Mouse (Mus musculus): ENCODE results near the gene Tas2r122. TPM values are rescaled to one million over a fixed set of nuclear protein-coding genes. Genes with fewer than 3 reads are reported as not detected.
"Not testable (repeated sequence)": the region's sequence is repeated elsewhere in the genome, so short reads cannot be mapped to it uniquely, and the experiment has no call there.

The Tas2r122 gene
- not detected in 2 replicates for polyA plus RNA-seq (2015; fragmentation: Nextera tagmentation; extraction: Ambion mirVana)

DNA sequence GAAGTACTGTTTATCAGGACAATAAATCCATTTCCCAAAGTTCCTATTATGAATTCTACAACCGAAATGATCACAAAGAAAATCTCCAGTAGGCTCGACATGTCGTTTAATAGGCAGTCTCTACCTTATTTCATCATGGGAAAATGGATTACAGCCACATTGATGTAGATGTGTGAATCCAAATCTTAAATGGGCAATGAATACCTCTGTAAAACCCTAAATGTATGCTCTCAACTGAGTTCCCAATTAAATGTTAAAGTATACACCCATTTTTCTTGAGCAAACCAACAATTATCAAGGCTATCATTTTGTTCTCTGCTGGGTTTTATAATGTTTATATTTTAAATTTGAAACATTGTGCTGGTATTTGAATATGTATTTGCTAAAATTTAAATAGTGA lies at the start of gene Tas2r122:
Gene Tas2r122, minus strand, starts transcription at position 101 of the 400 bp plus-strand sequence.
- 78% methylated on average over 3 of the region's 3 CpGs for WGBS
- Histone ChIP-seq H3K4me1 (no peaks in the 10 kb centered on the region), H3K9me3 (replicated peaks) (no peaks in the 10 kb centered on the region), H3K36me3 (no peaks in the 10 kb centered on the region), H3K9ac (no peak within 1 kb of the TSS), H3K27me3 (no peaks in the 10 kb centered on the region), H3K27ac (replicated peaks) (no peak within 1 kb of the TSS), H3K4me2 (replicated peaks) (no peak within 1 kb of the TSS), H3K4me3 (replicated peaks) (no peak within 1 kb of the TSS)
- ATAC-seq (ENCODE audit: insufficient number of reproducible peaks, low FRiP score, low TSS enrichment, low read depth): no peak

DNA sequence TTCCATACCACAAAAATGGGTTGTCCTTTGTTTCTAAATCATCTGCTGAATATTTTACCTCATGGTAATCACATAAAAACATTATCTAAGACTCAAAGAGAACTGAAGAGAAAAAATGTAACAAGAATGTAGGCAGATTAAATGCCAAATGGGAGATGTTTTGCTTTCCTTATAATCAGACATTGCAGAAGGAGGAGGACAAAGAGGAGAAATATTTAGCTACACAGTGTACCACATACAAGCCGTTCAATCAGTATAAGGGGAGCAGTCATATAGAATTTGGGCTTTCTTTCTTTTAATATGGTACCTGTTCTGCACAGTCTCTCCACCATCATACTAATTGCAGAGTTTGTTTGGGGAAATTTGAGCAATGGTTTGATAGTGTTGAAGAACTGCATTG lies 42.7 kb upstream of the Tas2r122 start, which contains the start of gene Tas2r124:
Gene Tas2r124, plus strand, starts transcription at position 301 of the 400 bp plus-strand sequence.
- Histone ChIP-seq H3K4me1 (no peaks in the 10 kb centered on the region), H3K4me3 (replicated peaks) (no peak within 1 kb of the TSS), H3K36me3 (no peaks in the 10 kb centered on the region), H3K9ac (no peak within 1 kb of the TSS), H3K27me3 (no peaks in the 10 kb centered on the region), H3K9me3 (replicated peaks) (no peaks in the 10 kb centered on the region), H3K4me2 (replicated peaks) (no peak within 1 kb of the TSS), H3K27ac (replicated peaks) (no peak within 1 kb of the TSS)
- ATAC-seq (ENCODE audit: insufficient number of reproducible peaks, low FRiP score, low TSS enrichment, low read depth): no peak
- 84% methylated on average over 1 of the region's 1 CpGs for WGBS

- Histone ChIP-seq H3K4me2 (replicated peaks) (no peak overlapping the region), H3K27me3 (no peaks in the 10 kb centered on the region), H3K27ac (replicated peaks) (no peak overlapping the region), H3K4me1 (no peaks in the 10 kb centered on the region), H3K36me3 (no peaks in the 10 kb centered on the region), H3K9ac (no peak overlapping the region), H3K4me3 (replicated peaks) (no peak overlapping the region), H3K9me3 (replicated peaks) (no peaks in the 10 kb centered on the region)
- WGBS: 91% methylated on average over 2 of the region's 2 CpGs
- ATAC-seq (ENCODE audit: insufficient number of reproducible peaks, low FRiP score, low TSS enrichment, low read depth): no peak
Measured at GRCm38 (mm10) chr6:132750206-132750605, 38.5 kb upstream of the Tas2r122 start.

DNA sequence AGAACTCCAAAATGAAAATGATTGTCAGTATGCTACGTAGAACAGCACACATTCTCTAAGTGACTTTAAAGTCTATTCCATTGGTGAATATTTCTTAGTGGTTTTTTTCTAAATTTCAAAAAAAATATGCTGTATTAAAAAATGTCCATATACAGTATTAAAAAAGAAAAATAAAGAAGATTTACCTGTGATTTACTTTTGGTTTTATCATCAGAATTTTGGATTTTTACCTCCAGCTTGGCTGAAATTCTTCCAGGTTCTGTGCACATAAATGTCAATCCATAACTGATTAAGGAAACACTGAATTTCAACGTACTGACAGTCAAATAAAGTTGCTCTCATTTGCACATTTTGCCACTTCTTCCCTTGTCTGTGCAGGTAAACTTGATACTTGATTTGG lies 26.2 kb upstream of the Tas2r122 start, which contains the start of gene Tas2r115:
Gene Tas2r115, minus strand, starts transcription at position 101 of the 400 bp plus-strand sequence.
- Histone ChIP-seq H3K4me3 (replicated peaks) (no peak within 1 kb of the TSS), H3K36me3 (no peaks in the 10 kb centered on the region), H3K4me2 (replicated peaks) (no peak within 1 kb of the TSS), H3K27me3 (no peaks in the 10 kb centered on the region), H3K4me1 (no peaks in the 10 kb centered on the region), H3K9me3 (replicated peaks) (no peaks in the 10 kb centered on the region), H3K9ac (no peak within 1 kb of the TSS), H3K27ac (replicated peaks) (no peak within 1 kb of the TSS)
- ATAC-seq (ENCODE audit: insufficient number of reproducible peaks, low FRiP score, low TSS enrichment, low read depth): no peak
- 61% methylated on average over 2 of the region's 2 CpGs for WGBS

- Histone ChIP-seq H3K27ac (replicated peaks) (no peak within 1 kb of the TSS), H3K9ac (no peak within 1 kb of the TSS), H3K4me2 (replicated peaks) (no peak within 1 kb of the TSS), H3K36me3 (no peaks in the 10 kb centered on the region), H3K4me1 (no peaks in the 10 kb centered on the region), H3K4me3 (replicated peaks) (no peak within 1 kb of the TSS), H3K27me3 (no peaks in the 10 kb centered on the region), H3K9me3 (replicated peaks) (no peaks in the 10 kb centered on the region)
- ATAC-seq (ENCODE audit: insufficient number of reproducible peaks, low FRiP score, low TSS enrichment, low read depth): no peak
- WGBS: 83% methylated on average over 1 of the region's 1 CpGs
Measured at GRCm38 (mm10) chr6:132700907-132701306, 10.8 kb downstream of the Tas2r122 start, which contains the start of gene Tas2r121. Gene Tas2r121, minus strand, starts transcription at chr6:132701007.

DNA sequence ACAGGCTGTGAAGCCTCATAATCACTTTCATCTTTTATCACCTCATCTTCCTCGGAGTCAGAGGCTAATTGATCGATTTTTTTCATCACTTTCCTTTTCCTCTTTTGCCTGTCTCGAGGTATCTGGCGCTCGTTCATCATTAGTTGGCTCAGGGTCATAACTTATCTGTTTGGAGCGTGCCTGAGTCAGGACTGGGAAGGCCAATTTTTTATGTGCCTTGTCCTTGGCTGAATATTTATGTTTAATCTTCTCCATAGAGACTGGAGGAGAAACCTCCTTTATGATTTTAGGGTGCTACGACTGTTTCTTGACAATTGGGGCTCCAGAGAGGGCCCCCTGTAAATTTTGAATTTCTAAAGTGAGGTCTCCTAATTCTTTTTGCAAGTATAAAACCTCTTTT lies 20.1 kb downstream of the Tas2r122 start:
- H3K4me2 ChIP-seq (replicated peaks); ATAC-seq (ENCODE audit: insufficient number of reproducible peaks, low FRiP score, low TSS enrichment, low read depth); H3K36me3 ChIP-seq; H3K9ac ChIP-seq; H3K27ac ChIP-seq (replicated peaks); H3K4me1 ChIP-seq; H3K27me3 ChIP-seq; H3K4me3 ChIP-seq (replicated peaks); H3K9me3 ChIP-seq (replicated peaks): not testable (repeated sequence)
- WGBS: 81% methylated on average over 7 of the region's 7 CpGs

Other genes starting within 250 kb of the Tas2r122 start
- not detected in 2 replicates for gene Prh1, start 142.1 kb downstream of the Tas2r122 start, polyA plus RNA-seq (2015; fragmentation: Nextera tagmentation; extraction: Ambion mirVana)
- gene Prp2, start 116.0 kb downstream of the Tas2r122 start, polyA plus RNA-seq (2015; fragmentation: Nextera tagmentation; extraction: Ambion mirVana): not detected in 2 replicates
- not detected in 2 replicates for gene A630073D07Rik, start 60.4 kb downstream of the Tas2r122 start, polyA plus RNA-seq (2015; fragmentation: Nextera tagmentation; extraction: Ambion mirVana)
- gene Tas2r120, start 55.0 kb downstream of the Tas2r122 start, polyA plus RNA-seq (2015; fragmentation: Nextera tagmentation; extraction: Ambion mirVana): not detected in 2 replicates
- gene Tas2r121, start 10.9 kb downstream of the Tas2r122 start, polyA plus RNA-seq (2015; fragmentation: Nextera tagmentation; extraction: Ambion mirVana): not detected in 2 replicates
- not detected in 2 replicates for gene Tas2r115, start 26.1 kb upstream of the Tas2r122 start, polyA plus RNA-seq (2015; fragmentation: Nextera tagmentation; extraction: Ambion mirVana)
- not detected in 2 replicates for gene Tas2r124, start 42.8 kb upstream of the Tas2r122 start, polyA plus RNA-seq (2015; fragmentation: Nextera tagmentation; extraction: Ambion mirVana)
- gene Tas2r102, start 50.2 kb upstream of the Tas2r122 start, polyA plus RNA-seq (2015; fragmentation: Nextera tagmentation; extraction: Ambion mirVana): not detected in 2 replicates
- not detected in 2 replicates for gene Tas2r136, start 66.2 kb upstream of the Tas2r122 start, polyA plus RNA-seq (2015; fragmentation: Nextera tagmentation; extraction: Ambion mirVana)
- not detected in 2 replicates for gene Tas2r117, start 90.9 kb upstream of the Tas2r122 start, polyA plus RNA-seq (2015; fragmentation: Nextera tagmentation; extraction: Ambion mirVana)
- not detected in 2 replicates for gene Tas2r123, start 135.2 kb upstream of the Tas2r122 start, polyA plus RNA-seq (2015; fragmentation: Nextera tagmentation; extraction: Ambion mirVana)
- gene Tas2r116, start 143.5 kb upstream of the Tas2r122 start, polyA plus RNA-seq (2015; fragmentation: Nextera tagmentation; extraction: Ambion mirVana): not detected in 2 replicates
- gene Tas2r110, start 156.1 kb upstream of the Tas2r122 start, polyA plus RNA-seq (2015; fragmentation: Nextera tagmentation; extraction: Ambion mirVana): not detected in 2 replicates
- not detected in 2 replicates for gene Tas2r113, start 181.1 kb upstream of the Tas2r122 start, polyA plus RNA-seq (2015; fragmentation: Nextera tagmentation; extraction: Ambion mirVana)
- gene Tas2r125, start 197.7 kb upstream of the Tas2r122 start, polyA plus RNA-seq (2015; fragmentation: Nextera tagmentation; extraction: Ambion mirVana): not detected in 2 replicates
- not detected in 2 replicates for gene Tas2r129, start 239.2 kb upstream of the Tas2r122 start, polyA plus RNA-seq (2015; fragmentation: Nextera tagmentation; extraction: Ambion mirVana)
- gene Tas2r131, start 246.0 kb upstream of the Tas2r122 start, polyA plus RNA-seq (2015; fragmentation: Nextera tagmentation; extraction: Ambion mirVana): not detected in 2 replicates

All from embryonic facial prominence, embryonic 15.5 days (tissue).